Mouse (Mus musculus) limb, embryonic 12.5 days (tissue): ENCODE data around the gene Ndufs5. TPM values are rescaled to one million over a fixed set of nuclear protein-coding genes. Genes with fewer than 3 reads are reported as not detected.

Experiments used
- ATAC-seq: fragments of 200-750 bp; cut with Nextera tagmentation; 2 replicates; pipeline ENCODE4 v1.8.0; 2017; ENCODE audit warnings: low read depth, moderate TSS enrichment; ENCODE audit not compliant: insufficient number of reproducible peaks, insufficient read depth, low FRiP score, low TSS enrichment
- H3K27ac ChIP-seq: fragments of 300-500 bp; sonication (generic); 2 replicates; pipeline ENCODE4 v1.5.1; 2016; ENCODE audit warnings: mild to moderate bottlenecking, moderate library complexity
- H3K27me3 ChIP-seq: fragments of 300-500 bp; sonication (generic); 2 replicates; pipeline ENCODE4 v1.6.1; 2016; ENCODE audit warnings: mild to moderate bottlenecking, moderate library complexity
- H3K36me3 ChIP-seq: fragments of 300-500 bp; sonication (generic); 2 replicates; pipeline ENCODE4 v1.6.1; 2016; ENCODE audit warnings: mild to moderate bottlenecking, moderate library complexity
- H3K4me1 ChIP-seq: fragments of 300-500 bp; sonication (generic); replicated peaks from 2 replicates; pipeline ENCODE4 v1.6.1; 2016
- H3K4me2 ChIP-seq: fragments of 300-500 bp; sonication (generic); 2 replicates; pipeline ENCODE4 v1.6.1; 2016; ENCODE audit warnings: mild to moderate bottlenecking, moderate library complexity
- H3K4me3 ChIP-seq: fragments of 300-500 bp; sonication (generic); replicated peaks from 2 replicates; pipeline ENCODE4 v1.5.1; 2016; ENCODE audit warnings: mild to moderate bottlenecking
- H3K9ac ChIP-seq: fragments of 300-500 bp; sonication (generic); replicated peaks from 2 replicates; pipeline ENCODE4 v1.6.1; 2016; ENCODE audit warnings: mild to moderate bottlenecking, moderate library complexity
- H3K9me3 ChIP-seq: fragments of 300-500 bp; sonication (generic); 2 replicates; pipeline ENCODE4 v1.6.1; 2016; ENCODE audit warnings: mild to moderate bottlenecking, moderate library complexity
- WGBS: fragments of 180-500 bp; shearing (Covaris S2); methylation state at CpG from one replicate; pipeline ENCODE4 v1.1.7; 2016; 5-methylcytosine and 5-hydroxymethylcytosine counted together
- polyA plus RNA-seq: library from polyadenylated mRNA; unstranded; fragments of >200 nt; fragmentation: Nextera tagmentation; extraction: Ambion mirVana; gene quantifications from 2 replicates; pipeline ENCODE4 v1.2.1, GENCODE M21; 2016

Gene Ndufs5
- polyA plus RNA-seq, 1 experiment from 2014 or later: 337 TPM

DNA sequence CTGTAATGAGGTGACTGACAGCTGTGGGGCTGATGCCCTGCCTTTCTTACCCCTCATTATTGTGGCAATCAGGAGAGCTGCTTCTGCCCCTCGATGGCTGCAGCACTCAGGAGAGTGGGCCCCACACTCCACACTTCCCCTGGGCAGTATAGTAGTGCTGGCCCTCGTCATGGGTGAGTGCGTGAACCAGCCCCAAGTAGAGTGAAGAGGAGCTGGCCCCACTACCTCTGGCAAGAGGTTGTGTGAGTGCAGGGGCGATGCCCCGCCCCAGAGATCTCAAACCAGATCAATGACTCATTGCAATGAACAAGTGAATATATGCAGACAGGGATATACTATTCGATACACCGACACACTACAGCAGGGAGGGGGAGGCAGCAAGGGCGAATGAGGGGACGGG lies 15.5 kb upstream of the Ndufs5 start:
- no peak for ATAC-seq
- Histone ChIP-seq H3K27ac (no peak overlapping the region), H3K4me3 (no peak overlapping the region), H3K27me3 (no peaks in the 10 kb centered on the region), H3K9ac (no peak overlapping the region), H3K9me3 (no peaks in the 10 kb centered on the region), H3K4me1 (no peaks in the 10 kb centered on the region), H3K36me3 (peaks cover 49% of the 10 kb centered on the region), H3K4me2 (no peak overlapping the region)
- 93% methylated on average over 9 of the region's 9 CpGs for WGBS

DNA sequence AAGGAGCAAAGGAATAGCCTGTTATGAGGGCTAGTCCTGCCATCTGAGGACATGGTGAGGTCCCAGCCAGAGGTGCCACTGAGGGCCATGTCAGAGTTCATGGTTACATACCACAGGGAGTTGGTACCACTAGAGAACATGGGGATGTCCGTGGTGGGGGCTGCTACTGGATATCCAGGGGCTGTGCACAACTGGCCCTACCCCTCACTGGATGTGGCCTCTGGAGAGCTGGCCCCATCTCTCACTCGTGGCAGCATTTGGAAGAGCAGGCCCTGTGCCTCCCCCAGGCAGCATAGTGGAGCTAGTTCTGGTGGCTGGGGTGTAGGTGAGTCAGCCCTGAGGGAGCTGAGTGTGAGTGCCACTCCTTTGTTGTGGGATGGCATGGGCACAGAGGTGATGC lies 14.9 kb upstream of the Ndufs5 start:
- no peaks in the 10 kb centered on the region for H3K4me1 ChIP-seq
- WGBS: 91% methylated on average over 2 of the region's 2 CpGs
- 0 out of 2 replicates have a peak overlapping the region, but pooled peaks have one; percentile 27 for H3K9ac ChIP-seq
- H3K36me3 ChIP-seq: peaks cover 43% of the 10 kb centered on the region
- H3K27me3 ChIP-seq: no peaks in the 10 kb centered on the region
- H3K4me3 ChIP-seq: no peak overlapping the region
- no peak for ATAC-seq
- no peak overlapping the region for H3K4me2 ChIP-seq
- no peaks in the 10 kb centered on the region for H3K9me3 ChIP-seq
- H3K27ac ChIP-seq: no peak overlapping the region

DNA sequence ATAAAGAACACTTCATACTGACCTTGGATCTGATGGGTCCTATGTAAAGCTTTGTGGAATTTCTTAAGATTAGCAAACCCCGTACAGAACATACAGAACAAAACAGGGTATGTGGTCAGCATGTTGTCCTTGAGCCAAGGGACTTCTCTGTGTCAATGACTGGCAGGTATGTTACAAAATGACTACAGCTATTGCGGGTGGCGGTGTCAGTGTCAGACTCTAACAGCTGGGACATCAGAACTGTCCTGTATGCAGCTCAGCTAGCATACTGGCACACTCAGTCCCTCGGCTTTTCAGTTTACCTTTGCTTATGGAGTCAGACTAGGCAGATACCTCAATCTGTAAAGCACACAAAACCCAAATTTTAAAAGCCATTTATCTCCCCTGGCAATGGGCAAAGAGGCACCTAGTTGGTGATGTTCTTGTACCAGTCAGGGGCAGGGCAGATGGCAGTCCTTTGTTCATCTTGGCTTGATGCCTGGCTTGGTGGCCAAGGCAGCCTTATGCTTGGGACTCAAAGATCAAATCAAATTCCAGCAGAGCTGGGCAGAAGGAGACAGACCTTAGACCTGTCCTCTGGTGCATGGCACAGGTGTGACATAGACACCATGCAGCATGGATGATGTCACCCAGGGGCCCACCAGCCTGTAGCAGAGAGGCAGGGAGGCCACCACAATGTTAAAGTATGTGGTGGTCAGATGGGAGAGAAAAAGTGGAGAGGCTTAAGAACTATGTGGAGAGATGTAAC lies 14.3 kb upstream of the Ndufs5 start:
- no peaks in the 10 kb centered on the region for H3K9me3 ChIP-seq
- no peaks in the 10 kb centered on the region for H3K27me3 ChIP-seq
- no peak overlapping the region for H3K4me2 ChIP-seq
- no peak overlapping the region for H3K4me3 ChIP-seq
- H3K9ac ChIP-seq: no peak overlapping the region
- no peak for ATAC-seq
- no peak overlapping the region for H3K27ac ChIP-seq
- H3K4me1 ChIP-seq: no peaks in the 10 kb centered on the region
- H3K36me3 ChIP-seq: peaks cover 39% of the 10 kb centered on the region
- 93% methylated on average over 4 of the region's 4 CpGs for WGBS

DNA sequence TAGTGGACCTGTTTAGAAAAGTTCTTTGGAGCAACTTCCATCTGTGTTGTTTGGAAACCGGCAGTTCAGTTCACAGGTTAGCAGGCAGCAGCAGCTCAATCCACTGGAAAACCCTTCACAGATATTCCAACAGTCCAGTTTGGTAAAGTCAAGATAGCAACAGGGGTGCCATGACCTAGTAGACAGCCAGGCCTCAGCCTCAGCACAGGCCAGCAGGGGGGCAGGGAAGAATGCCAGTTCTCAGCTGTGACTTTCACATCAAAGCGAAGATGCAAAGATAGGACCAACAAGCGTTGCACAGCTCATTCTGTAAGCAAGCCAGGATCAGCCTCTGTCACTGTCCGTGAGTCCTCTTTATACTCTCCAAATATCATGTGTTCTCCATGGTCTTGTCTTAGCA lies 3.8 kb upstream of the Ndufs5 start:
- Histone ChIP-seq H3K4me2 (no peak overlapping the region), H3K27ac (no peak overlapping the region), H3K4me3 (no peak overlapping the region), H3K36me3 (no peaks in the 10 kb centered on the region), H3K9ac (no peak overlapping the region), H3K27me3 (no peaks in the 10 kb centered on the region), H3K9me3 (no peaks in the 10 kb centered on the region), H3K4me1 (peaks cover 9% of the 10 kb centered on the region)
- no peak for ATAC-seq
- WGBS: 84% methylated on average over 4 of the region's 4 CpGs

DNA sequence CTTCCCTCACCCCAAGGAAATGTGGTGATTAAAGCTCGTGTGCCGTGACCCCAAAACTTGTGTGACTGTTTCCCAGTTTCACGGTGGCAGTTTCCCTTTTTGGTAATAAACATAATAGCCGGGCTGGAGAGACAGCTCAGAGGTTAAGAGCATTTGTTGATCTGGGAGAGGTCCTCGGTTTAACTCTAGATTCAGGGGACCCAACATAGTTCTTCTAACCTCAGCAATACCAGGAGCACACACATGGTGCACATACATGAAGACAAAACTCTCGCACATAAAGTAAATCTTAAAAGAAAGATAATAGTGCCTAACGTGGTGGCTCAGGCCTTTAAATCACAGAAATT lies 405 bp upstream of the Ndufs5 start:
- peaks cover 22% of the 10 kb centered on the region for H3K36me3 ChIP-seq
- H3K27me3 ChIP-seq: no peaks in the 10 kb centered on the region
- H3K27ac ChIP-seq: no peak overlapping the region
- WGBS: 31% methylated on average over 7 of the region's 7 CpGs
- peak overlapping the region; percentile 79 for H3K4me3 ChIP-seq
- peaks cover 12% of the 10 kb centered on the region for H3K4me1 ChIP-seq
- peak overlapping the region; percentile 90; the same call in 1 of the 2 replicates for H3K9ac ChIP-seq
- peak; percentile 23; the same call in 1 of the 2 replicates for ATAC-seq
- H3K9me3 ChIP-seq: no peaks in the 10 kb centered on the region
- H3K4me2 ChIP-seq: peak overlapping the region; percentile 88

DNA sequence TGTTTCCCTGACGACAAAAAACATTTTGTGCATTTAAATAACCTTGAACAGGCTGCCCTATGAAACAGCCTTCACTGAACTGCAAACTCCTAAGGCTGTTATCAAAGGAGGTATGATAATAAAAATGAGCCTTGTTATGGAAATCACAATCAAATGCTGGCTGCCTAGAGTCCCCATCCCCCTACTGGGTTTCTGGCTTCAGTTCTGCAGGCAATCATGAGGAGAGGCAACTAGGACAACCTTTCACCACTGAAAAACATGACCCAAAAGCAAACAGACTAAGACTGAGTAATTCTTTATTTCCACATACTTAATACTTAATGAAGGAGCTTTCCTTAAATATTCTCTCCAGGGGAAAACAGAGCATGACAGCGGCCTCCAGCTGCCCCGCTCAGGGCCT lies 5.6 kb downstream of the Ndufs5 start:
- Histone ChIP-seq H3K36me3 (peaks cover 41% of the 10 kb centered on the region), H3K27me3 (no peaks in the 10 kb centered on the region), H3K4me2 (no peak overlapping the region), H3K9me3 (no peaks in the 10 kb centered on the region), H3K27ac (no peak overlapping the region), H3K4me1 (peaks cover 8% of the 10 kb centered on the region), H3K4me3 (no peak overlapping the region), H3K9ac (no peak overlapping the region)
- ATAC-seq: no peak
- 98% methylated on average over 3 of the region's 3 CpGs for WGBS

DNA sequence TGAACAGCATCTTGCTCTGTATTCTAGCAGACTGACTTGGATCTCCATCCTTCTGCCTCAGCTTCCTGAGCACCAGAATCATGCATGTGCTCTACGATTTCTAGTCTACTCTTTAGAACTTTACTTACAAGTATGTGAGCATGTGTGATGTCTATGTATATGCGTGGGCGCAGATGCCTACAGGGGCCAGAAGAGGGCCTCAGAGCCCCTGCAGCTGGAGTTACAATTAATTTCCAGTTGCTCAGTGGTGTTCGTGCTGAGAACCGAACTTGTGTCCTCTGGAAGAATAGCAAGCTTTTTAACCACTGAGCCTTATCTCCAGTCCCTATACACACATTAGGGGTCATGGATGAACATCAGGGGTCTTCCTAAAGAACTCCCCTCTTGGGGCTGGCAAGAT lies 10.7 kb downstream of the Ndufs5 start:
- Histone ChIP-seq H3K4me3 (no peak overlapping the region), H3K36me3 (peaks cover 11% of the 10 kb centered on the region), H3K9me3 (no peaks in the 10 kb centered on the region), H3K9ac (no peak overlapping the region), H3K27ac (no peak overlapping the region), H3K27me3 (no peaks in the 10 kb centered on the region), H3K4me1 (no peaks in the 10 kb centered on the region), H3K4me2 (no peak overlapping the region)
- WGBS: 96% methylated on average over 5 of the region's 5 CpGs
- ATAC-seq: no peak

DNA sequence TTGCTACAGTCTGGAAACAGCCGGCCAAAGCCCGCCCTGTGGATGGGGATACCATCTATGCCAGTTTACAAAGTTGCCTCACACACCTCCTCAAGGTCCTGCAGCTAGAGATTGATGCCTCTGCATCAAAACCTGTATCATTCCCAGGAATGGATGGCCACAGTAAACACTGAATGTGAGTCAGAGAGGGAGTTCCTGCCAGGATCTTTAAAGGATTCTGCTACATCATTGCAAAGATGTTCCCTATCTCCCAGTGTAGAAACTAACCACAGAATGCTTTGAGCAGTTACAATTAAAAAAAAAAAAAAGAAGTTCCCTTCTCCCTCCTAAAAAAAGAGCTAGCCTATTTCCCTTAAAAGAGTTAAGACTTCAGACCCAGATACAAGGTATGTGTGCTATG lies 12.7 kb downstream of the Ndufs5 start:
- Histone ChIP-seq H3K36me3 (no peaks in the 10 kb centered on the region), H3K27ac (no peak overlapping the region), H3K9ac (no peak overlapping the region), H3K4me3 (no peak overlapping the region), H3K4me1 (no peaks in the 10 kb centered on the region), H3K27me3 (no peaks in the 10 kb centered on the region), H3K9me3 (no peaks in the 10 kb centered on the region), H3K4me2 (no peak overlapping the region)
- 92% methylated on average over 2 of the region's 2 CpGs for WGBS
- no peak for ATAC-seq

DNA sequence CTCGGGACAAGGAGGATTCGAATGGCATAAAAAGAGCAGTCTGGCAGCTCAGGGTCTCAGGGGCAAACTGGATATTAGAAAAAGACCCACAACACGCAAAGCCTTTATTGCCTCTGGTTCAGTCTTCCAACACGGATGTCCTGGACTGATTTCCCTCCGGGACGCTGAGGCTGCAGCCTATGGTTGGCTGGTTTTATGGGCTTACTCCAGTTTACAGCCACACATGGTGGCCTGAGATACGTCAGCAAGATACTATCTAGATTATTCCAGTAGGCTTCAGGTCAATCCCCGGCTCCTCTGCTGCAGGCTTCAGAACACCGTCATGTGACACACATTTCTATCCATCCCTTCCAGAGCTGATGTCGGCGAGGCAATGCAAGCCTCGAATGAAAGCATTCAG lies 24.6 kb downstream of the Ndufs5 start:
- ATAC-seq: no peak
- H3K9ac ChIP-seq: no peak overlapping the region
- no peaks in the 10 kb centered on the region for H3K36me3 ChIP-seq
- H3K27ac ChIP-seq: no peak overlapping the region
- no peak overlapping the region for H3K4me3 ChIP-seq
- no peaks in the 10 kb centered on the region for H3K27me3 ChIP-seq
- no peaks in the 10 kb centered on the region for H3K4me1 ChIP-seq
- H3K4me2 ChIP-seq: no peak overlapping the region
- no peaks in the 10 kb centered on the region for H3K9me3 ChIP-seq
- WGBS: 76% methylated on average over 12 of the region's 12 CpGs

DNA sequence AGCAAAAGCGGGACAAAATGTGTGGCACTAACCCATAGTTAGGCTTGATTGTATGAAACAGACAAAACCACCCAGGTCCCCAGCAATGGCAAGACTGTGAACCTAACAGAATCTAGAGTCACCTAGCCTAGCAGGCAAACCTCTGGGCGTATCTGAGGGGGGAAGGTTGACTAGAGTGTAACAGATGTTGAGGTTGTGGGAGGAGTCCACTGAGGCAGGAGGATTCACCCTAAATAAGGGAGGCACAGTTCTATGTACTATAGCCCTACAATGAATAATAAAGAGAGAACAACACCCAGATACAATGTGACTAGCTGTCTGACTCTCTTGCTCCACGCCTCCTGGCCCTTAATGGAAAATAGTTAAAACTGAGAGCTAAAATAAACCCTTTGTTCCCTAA lies 25.9 kb downstream of the Ndufs5 start:
- Histone ChIP-seq H3K27me3 (no peaks in the 10 kb centered on the region), H3K9ac (no peak overlapping the region), H3K9me3 (no peaks in the 10 kb centered on the region), H3K4me1 (0 out of 2 replicates have a peak, but pooled peaks cover 4% of the 10 kb centered on the region), H3K27ac (no peak overlapping the region), H3K36me3 (no peaks in the 10 kb centered on the region), H3K4me3 (no peak overlapping the region), H3K4me2 (no peak overlapping the region)
- WGBS: 81% methylated on average over 3 of the region's 3 CpGs
- ATAC-seq: no peak

DNA sequence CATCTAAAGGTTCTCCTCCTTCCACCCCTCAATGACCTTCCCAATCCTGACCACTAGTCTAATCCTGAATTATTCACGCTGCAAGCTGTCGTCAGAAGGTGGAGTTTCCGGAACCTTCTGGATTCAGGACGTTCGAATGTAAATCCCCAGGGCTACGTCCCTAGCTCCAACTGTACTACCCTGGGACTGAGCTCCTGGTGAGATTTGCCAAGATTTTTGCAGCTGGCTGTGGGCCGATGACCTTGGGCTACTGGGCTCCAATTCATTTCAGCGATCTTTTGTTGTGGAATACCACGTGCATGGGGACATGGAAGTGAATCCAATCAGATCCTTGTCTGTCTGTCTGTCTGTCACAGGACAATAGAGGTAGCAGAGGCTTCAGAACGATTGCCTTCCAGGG lies 27.7 kb downstream of the Ndufs5 start:
- H3K4me2 ChIP-seq: no peak overlapping the region
- 86% methylated on average over 10 of the region's 10 CpGs for WGBS
- no peak overlapping the region for H3K27ac ChIP-seq
- no peak overlapping the region for H3K4me3 ChIP-seq
- H3K9me3 ChIP-seq: no peaks in the 10 kb centered on the region
- ATAC-seq: no peak
- peaks cover 15% of the 10 kb centered on the region for H3K4me1 ChIP-seq
- H3K27me3 ChIP-seq: peaks cover 17% of the 10 kb centered on the region
- no peak overlapping the region for H3K9ac ChIP-seq
- no peaks in the 10 kb centered on the region for H3K36me3 ChIP-seq
